Mouse (Mus musculus): ENCODE measurements around the gene Nbas. TPM values are rescaled to one million over a fixed set of nuclear protein-coding genes. Genes with fewer than 3 reads are reported as not detected.

The Nbas gene
- polyA plus RNA-seq, 1 experiment from 2014 or later = 11.4 TPM

DNA sequence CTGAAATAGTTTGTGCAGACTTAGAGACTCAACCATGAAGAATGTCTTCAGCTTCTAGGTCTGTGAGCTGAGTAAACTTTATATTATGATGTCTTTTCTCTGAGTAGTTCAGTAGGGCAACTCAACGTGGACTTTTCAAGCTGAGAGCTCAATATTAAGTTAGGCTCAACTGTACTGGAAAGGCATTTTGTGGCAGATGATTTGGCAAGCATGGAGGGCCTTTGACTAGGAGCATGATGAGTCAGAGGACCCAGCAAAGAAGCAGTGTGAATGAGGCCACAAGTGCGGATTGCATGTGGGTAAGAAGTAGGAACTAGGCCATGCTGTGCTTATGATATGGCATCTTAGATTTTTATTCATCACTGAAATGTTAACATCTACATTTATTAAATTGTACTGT is 205.9 kb downstream of the Nbas start:
- ATAC-seq (replicated peaks; ENCODE audit: insufficient number of reproducible peaks, low FRiP score, low TSS enrichment) = no peak
- Histone ChIP-seq H3K9ac (ENCODE audit: low read depth, low read length) (no peak overlapping the region), H3K9me3 (replicated peaks; ENCODE audit: control insufficient read depth, low read length) (no peaks in the 10 kb centered on the region), H3K4me2 (no peak overlapping the region), H3K4me1 (ENCODE audit: control insufficient read depth, insufficient read depth, low read length) (no peaks in the 10 kb centered on the region), H3K4me3 (ENCODE audit: low read depth, low read length) (no peak overlapping the region), H3K27ac (ENCODE audit: low read depth, low read length) (no peak overlapping the region), H3K36me3 (ENCODE audit: control insufficient read depth, insufficient read depth, low read length) (no peaks in the 10 kb centered on the region), H3K27me3 (ENCODE audit: control insufficient read depth, insufficient read depth, low read length) (no peaks in the 10 kb centered on the region)
- 91% methylated on average over 2 of the region's 2 CpGs for WGBS (ENCODE audit: insufficient replicate concordance)

DNA sequence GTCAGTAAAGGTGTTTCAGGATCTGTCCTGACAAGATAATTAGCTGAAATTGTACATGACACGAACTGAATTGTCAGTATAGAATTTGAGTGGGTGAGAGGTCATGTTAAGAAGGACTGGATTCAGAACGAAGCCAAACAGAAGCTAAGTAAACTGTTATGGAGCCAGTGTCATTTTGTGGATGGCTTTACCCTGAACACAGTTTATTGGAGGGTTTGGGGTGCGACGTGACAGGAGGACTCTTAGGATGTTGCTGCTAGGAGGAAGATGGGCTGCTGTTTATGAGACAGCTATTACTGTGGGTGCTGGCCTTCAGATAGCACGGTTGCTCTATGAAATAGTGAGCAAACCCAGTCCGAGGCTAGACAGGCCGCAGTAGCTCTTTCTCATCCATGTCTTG is 210.2 kb downstream of the Nbas start:
- Histone ChIP-seq H3K27me3 (ENCODE audit: control insufficient read depth, insufficient read depth, low read length) (no peaks in the 10 kb centered on the region), H3K4me2 (no peak overlapping the region), H3K9ac (ENCODE audit: low read depth, low read length) (no peak overlapping the region), H3K36me3 (ENCODE audit: control insufficient read depth, insufficient read depth, low read length) (no peaks in the 10 kb centered on the region), H3K27ac (ENCODE audit: low read depth, low read length) (no peak overlapping the region), H3K9me3 (replicated peaks; ENCODE audit: control insufficient read depth, low read length) (no peaks in the 10 kb centered on the region), H3K4me3 (ENCODE audit: low read depth, low read length) (no peak overlapping the region), H3K4me1 (ENCODE audit: control insufficient read depth, insufficient read depth, low read length) (no peaks in the 10 kb centered on the region)
- 77% methylated on average over 7 of the region's 7 CpGs for WGBS (ENCODE audit: insufficient replicate concordance)
- ATAC-seq (replicated peaks; ENCODE audit: insufficient number of reproducible peaks, low FRiP score, low TSS enrichment) = no peak

DNA sequence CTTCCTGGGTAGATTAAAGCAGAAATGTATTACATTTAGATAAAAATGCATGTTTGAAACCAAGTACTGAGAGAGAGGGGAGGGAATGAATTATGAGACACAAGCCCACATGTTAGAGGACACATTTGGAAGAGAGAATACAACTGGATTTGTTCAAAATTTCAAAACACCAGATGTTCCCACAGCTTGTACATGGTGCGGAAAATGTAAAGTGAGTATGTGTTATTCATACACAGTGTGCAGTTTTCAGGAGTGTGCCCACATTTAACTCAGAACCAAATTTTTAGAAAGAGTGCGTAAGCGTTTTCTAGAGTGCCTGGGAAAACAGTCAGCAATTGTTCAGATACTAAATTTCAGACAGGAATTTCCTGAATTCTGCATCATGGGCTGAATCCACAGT is 217.3 kb downstream of the Nbas start:
- H3K36me3 ChIP-seq (ENCODE audit: control insufficient read depth, insufficient read depth, low read length) = no peaks in the 10 kb centered on the region
- no peak overlapping the region for H3K4me3 ChIP-seq (ENCODE audit: low read depth, low read length)
- H3K9me3 ChIP-seq (replicated peaks; ENCODE audit: control insufficient read depth, low read length) = no peaks in the 10 kb centered on the region
- H3K27ac ChIP-seq (ENCODE audit: low read depth, low read length) = no peak overlapping the region
- no peaks in the 10 kb centered on the region for H3K27me3 ChIP-seq (ENCODE audit: control insufficient read depth, insufficient read depth, low read length)
- 88% methylated on average over 3 of the region's 3 CpGs for WGBS (ENCODE audit: insufficient replicate concordance)
- H3K4me2 ChIP-seq = no peak overlapping the region
- ATAC-seq (replicated peaks; ENCODE audit: insufficient number of reproducible peaks, low FRiP score, low TSS enrichment) = no peak
- H3K9ac ChIP-seq (ENCODE audit: low read depth, low read length) = no peak overlapping the region
- H3K4me1 ChIP-seq (ENCODE audit: control insufficient read depth, insufficient read depth, low read length) = no peaks in the 10 kb centered on the region

DNA sequence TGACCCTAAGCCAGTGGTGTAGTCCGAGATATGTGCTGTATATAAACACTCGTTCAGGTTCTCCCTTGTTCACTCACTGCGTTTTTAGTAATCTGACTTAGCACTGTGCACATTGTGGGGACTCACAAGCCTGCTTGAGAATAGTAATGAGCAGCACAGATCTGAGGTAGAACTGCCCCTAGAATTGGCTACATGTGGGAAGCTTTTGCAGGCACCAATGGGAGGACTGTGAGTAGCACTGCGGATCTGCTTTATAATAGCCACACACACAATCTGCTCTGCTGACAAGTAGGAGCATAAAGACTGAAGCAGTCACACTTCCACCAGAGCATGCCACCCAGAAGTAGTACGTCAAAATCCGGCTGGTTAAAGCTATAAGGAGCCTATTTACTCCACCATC is 228.3 kb downstream of the Nbas start:
- no peak overlapping the region for H3K27ac ChIP-seq (ENCODE audit: low read depth, low read length)
- H3K9me3 ChIP-seq (replicated peaks; ENCODE audit: control insufficient read depth, low read length) = no peaks in the 10 kb centered on the region
- no peaks in the 10 kb centered on the region for H3K36me3 ChIP-seq (ENCODE audit: control insufficient read depth, insufficient read depth, low read length)
- H3K9ac ChIP-seq (ENCODE audit: low read depth, low read length) = no peak overlapping the region
- H3K4me3 ChIP-seq (ENCODE audit: low read depth, low read length) = no peak overlapping the region
- 75% methylated on average over 6 of the region's 6 CpGs for WGBS (ENCODE audit: insufficient replicate concordance)
- no peaks in the 10 kb centered on the region for H3K27me3 ChIP-seq (ENCODE audit: control insufficient read depth, insufficient read depth, low read length)
- no peak overlapping the region for H3K4me2 ChIP-seq
- ATAC-seq (replicated peaks; ENCODE audit: insufficient number of reproducible peaks, low FRiP score, low TSS enrichment) = no peak
- H3K4me1 ChIP-seq (ENCODE audit: control insufficient read depth, insufficient read depth, low read length) = no peaks in the 10 kb centered on the region

DNA sequence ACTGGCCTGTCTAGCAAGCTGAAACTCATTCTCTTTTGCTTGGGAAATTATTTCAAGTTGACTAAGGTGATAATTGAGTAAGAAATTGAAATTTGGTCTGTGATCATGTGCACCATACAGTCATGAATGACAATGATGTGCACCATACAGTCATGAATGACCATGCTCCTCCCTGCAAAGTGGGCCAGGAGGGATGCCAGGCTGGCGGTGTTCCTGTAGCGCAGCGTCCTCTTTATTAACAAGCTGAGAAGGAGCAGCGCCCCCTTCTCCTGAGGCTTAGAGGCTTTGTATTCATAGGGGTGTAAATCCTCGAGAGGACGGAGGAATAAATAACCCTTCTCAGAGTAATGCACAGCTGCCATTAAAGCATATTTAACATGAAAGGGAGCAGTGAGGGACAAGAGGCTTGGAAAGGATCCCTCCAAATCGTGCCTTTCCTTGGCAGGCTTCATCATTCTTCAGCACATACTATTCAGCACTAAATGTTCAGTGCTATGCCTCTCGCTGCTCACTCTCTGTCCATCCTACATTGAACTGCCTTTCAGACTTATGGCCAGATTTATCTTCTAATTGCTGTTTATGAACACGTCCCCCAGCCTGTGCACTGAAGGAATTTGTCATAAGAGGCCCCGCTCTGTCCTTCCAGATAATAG is 230.4 kb downstream of the Nbas start:
- H3K27me3 ChIP-seq (ENCODE audit: control insufficient read depth, insufficient read depth, low read length) = no peaks in the 10 kb centered on the region
- no peak overlapping the region for H3K4me3 ChIP-seq (ENCODE audit: low read depth, low read length)
- ATAC-seq (replicated peaks; ENCODE audit: insufficient number of reproducible peaks, low FRiP score, low TSS enrichment) = no peak
- no peaks in the 10 kb centered on the region for H3K4me1 ChIP-seq (ENCODE audit: control insufficient read depth, insufficient read depth, low read length)
- no peaks in the 10 kb centered on the region for H3K9me3 ChIP-seq (replicated peaks; ENCODE audit: control insufficient read depth, low read length)
- no peak overlapping the region for H3K4me2 ChIP-seq
- no peak overlapping the region for H3K27ac ChIP-seq (ENCODE audit: low read depth, low read length)
- WGBS (ENCODE audit: insufficient replicate concordance) = 88% methylated on average over 10 of the region's 10 CpGs
- H3K9ac ChIP-seq (ENCODE audit: low read depth, low read length) = no peak overlapping the region
- no peaks in the 10 kb centered on the region for H3K36me3 ChIP-seq (ENCODE audit: control insufficient read depth, insufficient read depth, low read length)

DNA sequence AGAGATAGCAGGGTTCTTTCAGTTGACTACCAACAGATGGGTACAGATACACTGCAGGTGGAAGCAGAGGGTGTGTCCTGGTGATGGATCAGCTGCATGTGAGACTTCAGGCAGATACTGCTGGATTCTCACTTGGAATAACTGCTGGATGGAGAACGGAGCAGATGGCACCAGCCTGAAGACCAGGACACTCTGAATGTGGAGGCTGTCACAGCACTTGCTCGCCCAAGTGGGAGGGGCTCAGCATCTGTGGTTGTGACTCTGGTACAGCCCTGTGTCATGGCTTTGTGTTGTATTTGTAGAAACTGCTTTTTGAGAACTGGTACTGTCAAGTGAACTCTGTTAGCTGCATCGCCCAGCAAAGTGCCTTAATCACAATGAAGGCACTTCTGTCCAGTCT is 231.3 kb downstream of the Nbas start:
- ATAC-seq (replicated peaks; ENCODE audit: insufficient number of reproducible peaks, low FRiP score, low TSS enrichment) = no peak

DNA sequence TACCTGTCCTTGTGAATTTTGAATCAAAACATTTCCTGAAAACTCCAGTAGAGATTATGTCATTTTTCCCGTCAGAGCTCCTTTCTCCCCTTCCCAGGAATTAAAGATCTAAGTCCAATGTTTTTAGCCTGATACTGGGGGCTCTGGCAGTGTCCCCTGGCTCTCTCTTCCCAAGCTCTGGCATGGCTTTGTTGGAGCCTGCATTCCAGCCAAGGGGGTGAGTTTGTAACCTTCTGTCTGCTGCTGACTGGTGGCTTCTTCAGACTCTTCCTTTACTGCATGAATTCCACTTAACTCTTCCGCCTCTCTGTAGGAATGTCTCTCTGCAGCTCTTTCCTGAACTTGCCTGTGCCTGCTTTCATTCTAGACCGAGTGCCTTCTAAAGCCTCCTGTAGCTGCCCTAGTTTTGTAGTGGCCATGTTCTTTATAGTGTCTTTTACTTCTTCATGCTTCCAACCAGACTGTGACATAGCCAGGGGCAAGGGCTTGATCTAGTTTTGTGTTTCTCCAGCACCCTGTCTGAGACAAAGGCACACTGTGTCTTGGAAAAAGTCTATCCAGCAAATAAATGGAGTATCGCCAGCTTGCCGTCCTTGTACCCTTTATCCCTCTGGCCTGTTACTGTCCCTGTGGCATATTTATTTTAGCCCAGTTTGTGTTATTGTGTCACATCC is 236.0 kb downstream of the Nbas start:
- no peak overlapping the region for H3K9ac ChIP-seq (ENCODE audit: low read depth, low read length)
- no peak overlapping the region for H3K4me2 ChIP-seq
- H3K4me3 ChIP-seq (ENCODE audit: low read depth, low read length) = no peak overlapping the region
- WGBS (ENCODE audit: insufficient replicate concordance) = 77% methylated on average over 5 of the region's 5 CpGs
- no peaks in the 10 kb centered on the region for H3K27me3 ChIP-seq (ENCODE audit: control insufficient read depth, insufficient read depth, low read length)
- H3K36me3 ChIP-seq (ENCODE audit: control insufficient read depth, insufficient read depth, low read length) = no peaks in the 10 kb centered on the region
- no peak overlapping the region for H3K27ac ChIP-seq (ENCODE audit: low read depth, low read length)
- H3K9me3 ChIP-seq (replicated peaks; ENCODE audit: control insufficient read depth, low read length) = no peaks in the 10 kb centered on the region
- ATAC-seq (replicated peaks; ENCODE audit: insufficient number of reproducible peaks, low FRiP score, low TSS enrichment) = no peak
- H3K4me1 ChIP-seq (ENCODE audit: control insufficient read depth, insufficient read depth, low read length) = no peaks in the 10 kb centered on the region

More for the DNA sequence above, 231.3 kb downstream of the Nbas start:
- no peak overlapping the region for H3K4me2 ChIP-seq
- H3K4me3 ChIP-seq (ENCODE audit: low read depth, low read length) = no peak overlapping the region
- WGBS (ENCODE audit: insufficient replicate concordance) = 86% methylated on average over 3 of the region's 3 CpGs
- H3K36me3 ChIP-seq (ENCODE audit: control insufficient read depth, insufficient read depth, low read length) = no peaks in the 10 kb centered on the region
- H3K9me3 ChIP-seq (replicated peaks; ENCODE audit: control insufficient read depth, low read length) = no peaks in the 10 kb centered on the region
- H3K9ac ChIP-seq (ENCODE audit: low read depth, low read length) = no peak overlapping the region
- H3K4me1 ChIP-seq (ENCODE audit: control insufficient read depth, insufficient read depth, low read length) = no peaks in the 10 kb centered on the region
- H3K27me3 ChIP-seq (ENCODE audit: control insufficient read depth, insufficient read depth, low read length) = no peaks in the 10 kb centered on the region
- no peak overlapping the region for H3K27ac ChIP-seq (ENCODE audit: low read depth, low read length)

DNA sequence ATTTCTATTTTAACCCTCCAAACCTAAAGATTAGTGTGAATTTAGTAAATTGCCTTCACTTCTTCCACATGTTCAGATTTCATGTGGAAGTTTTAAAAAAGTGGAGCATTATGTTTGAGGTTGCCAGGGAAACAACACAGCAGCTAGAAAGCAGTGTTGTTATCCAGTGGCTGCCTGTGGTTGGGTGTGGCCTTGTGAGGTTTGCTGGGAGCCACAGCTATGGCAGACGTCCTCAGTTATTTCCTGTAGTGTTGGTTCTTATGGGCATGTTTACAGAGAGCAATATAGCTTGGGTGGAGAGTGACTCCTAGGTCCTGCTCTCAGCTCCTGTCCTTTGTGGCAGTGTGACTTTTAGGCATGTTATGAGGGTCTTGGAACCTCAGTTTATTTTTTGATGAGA is 249.1 kb downstream of the Nbas start:
- no peaks in the 10 kb centered on the region for H3K9me3 ChIP-seq (replicated peaks; ENCODE audit: control insufficient read depth, low read length)
- H3K4me2 ChIP-seq = no peak overlapping the region
- no peak overlapping the region for H3K9ac ChIP-seq (ENCODE audit: low read depth, low read length)
- H3K36me3 ChIP-seq (ENCODE audit: control insufficient read depth, insufficient read depth, low read length) = peaks cover 3% of the 10 kb centered on the region; the same call in 1 of the 2 replicates
- ATAC-seq (replicated peaks; ENCODE audit: insufficient number of reproducible peaks, low FRiP score, low TSS enrichment) = no peak
- no peak overlapping the region for H3K27ac ChIP-seq (ENCODE audit: low read depth, low read length)
- no peak overlapping the region for H3K4me3 ChIP-seq (ENCODE audit: low read depth, low read length)
- no peaks in the 10 kb centered on the region for H3K27me3 ChIP-seq (ENCODE audit: control insufficient read depth, insufficient read depth, low read length)
- no peaks in the 10 kb centered on the region for H3K4me1 ChIP-seq (ENCODE audit: control insufficient read depth, insufficient read depth, low read length)
- WGBS (ENCODE audit: insufficient replicate concordance) = 21% methylated on average over 1 of the region's 1 CpGs

DNA sequence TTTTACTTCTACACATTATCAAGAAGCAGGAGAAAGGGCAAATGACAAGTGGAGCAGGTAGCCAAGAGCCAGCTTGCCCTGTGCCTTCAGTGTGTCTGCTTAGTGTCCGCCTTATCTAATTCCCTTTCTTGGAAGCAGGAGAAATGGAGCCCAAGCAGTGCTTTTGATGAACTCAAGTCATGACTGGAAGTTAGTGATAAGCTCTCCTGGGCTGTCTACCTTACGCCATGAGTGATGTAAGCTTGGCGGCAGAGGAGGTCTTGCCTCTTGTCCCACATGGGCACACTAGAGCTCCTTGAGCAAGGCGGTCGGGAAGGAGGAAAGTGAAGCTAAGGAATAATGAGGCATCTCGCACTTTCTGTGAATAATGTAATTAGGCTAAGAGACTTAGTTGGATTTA is 250.5 kb downstream of the Nbas start:
- H3K4me3 ChIP-seq (ENCODE audit: low read depth, low read length) = no peak overlapping the region
- H3K27me3 ChIP-seq (ENCODE audit: control insufficient read depth, insufficient read depth, low read length) = no peaks in the 10 kb centered on the region
- no peak overlapping the region for H3K27ac ChIP-seq (ENCODE audit: low read depth, low read length)
- no peak overlapping the region for H3K9ac ChIP-seq (ENCODE audit: low read depth, low read length)
- H3K36me3 ChIP-seq (ENCODE audit: control insufficient read depth, insufficient read depth, low read length) = peaks cover 3% of the 10 kb centered on the region; the same call in 1 of the 2 replicates
- WGBS (ENCODE audit: insufficient replicate concordance) = 62% methylated on average over 6 of the region's 6 CpGs
- peak; percentile 76; the same call in 1 of the 2 replicates for ATAC-seq (replicated peaks; ENCODE audit: insufficient number of reproducible peaks, low FRiP score, low TSS enrichment)
- H3K4me1 ChIP-seq (ENCODE audit: control insufficient read depth, insufficient read depth, low read length) = no peaks in the 10 kb centered on the region
- no peak overlapping the region for H3K4me2 ChIP-seq
- no peaks in the 10 kb centered on the region for H3K9me3 ChIP-seq (replicated peaks; ENCODE audit: control insufficient read depth, low read length)
